ENCODE assay signal across 8 mouse cellular contexts in the genomic region with DNA sequence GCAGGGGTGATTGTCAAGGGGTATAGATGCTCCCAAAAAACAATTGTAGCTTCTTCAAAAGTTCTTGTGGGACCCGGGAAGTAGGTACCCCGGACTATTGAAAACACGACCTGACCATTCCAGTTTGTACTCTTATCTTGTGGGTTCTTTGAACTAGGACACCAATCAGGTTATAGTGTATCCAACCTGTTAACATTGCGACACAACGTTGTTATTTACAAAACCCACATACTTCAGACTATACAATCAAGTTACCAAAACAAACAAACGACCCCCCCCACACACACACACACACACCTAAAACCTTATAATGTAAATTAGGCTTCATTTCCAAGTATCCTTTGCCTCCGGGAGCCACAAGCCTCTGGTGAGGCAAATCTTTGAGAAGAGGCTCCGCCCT. TPM values are rescaled to one million over a fixed set of nuclear protein-coding genes. Genes with fewer than 3 reads are reported as not detected.
DNase-seq lines count a peak whose midpoint lies in the region; ATAC-seq and TF ChIP-seq lines count a peak whose summit lies in the region.

No protein-coding gene starts in this region.

- TF ChIP-seq POLR2A in cerebellum, adult 2 months (IDR thresholded peaks at IDR 0.05; ENCODE audit: borderline replicate concordance, insufficient read depth, low read length), result no peak

- no peak overlapping the region for H3K27ac ChIP-seq in cerebellum, adult 2 months (ENCODE audit: insufficient read depth, low read length)
- no peak overlapping the region for H3K27ac ChIP-seq in forebrain, embryonic 16.5 days (ENCODE audit: low read length)
- peak overlapping the region; percentile 41; the same call in 1 of the 2 replicates for H3K27ac ChIP-seq in liver, embryonic 16.5 days (ENCODE audit: low read length)

- H3K4me3 ChIP-seq in cerebellum, adult 2 months (replicated peaks; ENCODE audit: insufficient read depth, low read depth, low read length), result peak overlapping the region; percentile 38
- peak overlapping the region; percentile 75 for H3K4me3 ChIP-seq in forebrain, embryonic 16.5 days (replicated peaks; ENCODE audit: low read length)
- peak overlapping the region; percentile 85 for H3K4me3 ChIP-seq in liver, embryonic 16.5 days (ENCODE audit: low read depth, low read length)

- peaks cover 7% of the 10 kb centered on the region for H3K4me1 ChIP-seq in cerebellum, adult 2 months (ENCODE audit: control insufficient read depth, insufficient read depth, low read length)
- peaks cover 12% of the 10 kb centered on the region for H3K4me1 ChIP-seq in forebrain, embryonic 16.5 days (replicated peaks; ENCODE audit: control insufficient read depth, insufficient read depth, low read length)
- H3K4me1 ChIP-seq in liver, embryonic 16.5 days (ENCODE audit: control insufficient read depth, low read depth, low read length), result peaks cover 9% of the 10 kb centered on the region

- peak; percentile 9 for ATAC-seq in CD4-positive, CD25-positive, alpha-beta regulatory T cell, adult 4 months
- ATAC-seq in forebrain, embryonic 16.5 days, result peak; percentile 49
- ATAC-seq in liver, embryonic 16.5 days (ENCODE audit: low read depth), result peak; percentile 57
- no peak for ATAC-seq in granulocyte monocyte progenitor cell, adult 5-6 weeks (replicated peaks; ENCODE audit: poor library complexity, severe bottlenecking)

- H3K4me2 ChIP-seq in forebrain, embryonic 16.5 days (ENCODE audit: low read length), result peak overlapping the region; percentile 61
- H3K4me2 ChIP-seq in liver, embryonic 16.5 days (ENCODE audit: low read depth, low read length), result peak overlapping the region; percentile 82

- no peaks in the 10 kb centered on the region for H3K27me3 ChIP-seq in cerebellum, adult 2 months (ENCODE audit: control insufficient read depth, insufficient read depth, low read length)
- H3K27me3 ChIP-seq in forebrain, embryonic 16.5 days (replicated peaks; ENCODE audit: control insufficient read depth, insufficient read depth, low read length), result peaks cover 2% of the 10 kb centered on the region
- H3K27me3 ChIP-seq in liver, embryonic 16.5 days (ENCODE audit: control insufficient read depth, insufficient read depth, low read depth, low read length), result peaks cover 7% of the 10 kb centered on the region

- H3K9me3 ChIP-seq in forebrain, embryonic 16.5 days (ENCODE audit: control insufficient read depth, low read length), result no peaks in the 10 kb centered on the region
- no peaks in the 10 kb centered on the region for H3K9me3 ChIP-seq in liver, embryonic 16.5 days (replicated peaks; ENCODE audit: control insufficient read depth, low read length)

- H3K36me3 ChIP-seq in forebrain, embryonic 16.5 days (ENCODE audit: control insufficient read depth, insufficient read depth), result peaks cover 18% of the 10 kb centered on the region
- peaks cover 10% of the 10 kb centered on the region for H3K36me3 ChIP-seq in liver, embryonic 16.5 days (ENCODE audit: control insufficient read depth, insufficient read depth)

- no peak for DNase-seq in cerebellum, adult 2 months
- DNase-seq in cerebellum, postnatal 14 days, result no peak
- DNase-seq in urinary bladder, postnatal 36 days (ENCODE audit: low spot score in 2 of 2), result no peak
- no peak for DNase-seq in spleen, postnatal 10 days (ENCODE audit: low spot score in 2 of 2)

- peak overlapping the region; percentile 45 for H3K9ac ChIP-seq in forebrain, embryonic 16.5 days (replicated peaks; ENCODE audit: low read depth, low read length)
- peak overlapping the region; percentile 33; the same call in 1 of the 2 replicates for H3K9ac ChIP-seq in liver, embryonic 16.5 days (ENCODE audit: low read depth, low read length)

- no peak for TF ChIP-seq CTCF in cerebellum, adult 2 months (IDR thresholded peaks at IDR 0.05; ENCODE audit: borderline replicate concordance, insufficient read depth, low read depth, low read length)

- 8% methylated on average over 8 of the region's 8 CpGs for WGBS in cerebellum, adult 2 months
- 6% methylated on average over 8 of the region's 8 CpGs for WGBS in forebrain, embryonic 16.5 days
- WGBS in liver, embryonic 16.5 days (ENCODE audit: insufficient replicate concordance), result 3% methylated on average over 8 of the region's 8 CpGs

RNA-seq across cellular contexts. Expression of a gene that starts 0.4 kb away (rescaled TPM):
- polyA plus RNA-seq in cerebellum, adult 2 months (2012; rRNA removed), result 319 TPM in 2 replicates
- polyA plus RNA-seq in CD4-positive, CD25-positive, alpha-beta regulatory T cell, adult 4 months (2017; shearing (Covaris generic)), result 100 to 1,000 TPM; 378 to 439 TPM
- 713 and 749 TPM in 2 replicates for polyA plus RNA-seq in forebrain, embryonic 16.5 days (2015; fragmentation: Nextera tagmentation; extraction: Ambion mirVana)
- 291 and 307 TPM in 2 replicates for polyA plus RNA-seq in liver, embryonic 16.5 days (2015; fragmentation: Nextera tagmentation; extraction: Ambion mirVana)
- total RNA-seq in granulocyte monocyte progenitor cell, adult 5-6 weeks (2014; fragmentation: Nextera tagmentation), result 243 and 281 TPM in 2 replicates
- 290 and 384 TPM in 2 replicates for total RNA-seq in granulocyte monocyte progenitor cell, adult 5-6 weeks (2017)

RNA-seq across cellular contexts. Expression of a gene that starts 5.8 kb away (rescaled TPM):
- 0.11 TPM in 1 of 2 replicates, not detected in the other for polyA plus RNA-seq in cerebellum, adult 2 months (2012; rRNA removed)
- not detected for polyA plus RNA-seq in CD4-positive, CD25-positive, alpha-beta regulatory T cell, adult 4 months (2017; shearing (Covaris generic))
- polyA plus RNA-seq in forebrain, embryonic 16.5 days (2015; fragmentation: Nextera tagmentation; extraction: Ambion mirVana), result 0.18 TPM in 1 of 2 replicates, not detected in the other
- polyA plus RNA-seq in liver, embryonic 16.5 days (2015; fragmentation: Nextera tagmentation; extraction: Ambion mirVana), result 33.8 and 35.3 TPM in 2 replicates
- total RNA-seq in granulocyte monocyte progenitor cell, adult 5-6 weeks (2014; fragmentation: Nextera tagmentation), result not detected in 2 replicates
- not detected in 2 replicates for total RNA-seq in granulocyte monocyte progenitor cell, adult 5-6 weeks (2017)

RNA-seq across cellular contexts. Expression of a gene that starts 8.0 kb away (rescaled TPM):
- polyA plus RNA-seq in cerebellum, adult 2 months (2012; rRNA removed), result not detected in 2 replicates
- polyA plus RNA-seq in CD4-positive, CD25-positive, alpha-beta regulatory T cell, adult 4 months (2017; shearing (Covaris generic)), result not detected
- polyA plus RNA-seq in forebrain, embryonic 16.5 days (2015; fragmentation: Nextera tagmentation; extraction: Ambion mirVana), result not detected in 2 replicates
- not detected in 2 replicates for polyA plus RNA-seq in liver, embryonic 16.5 days (2015; fragmentation: Nextera tagmentation; extraction: Ambion mirVana)
- not detected in 2 replicates for total RNA-seq in granulocyte monocyte progenitor cell, adult 5-6 weeks (2014; fragmentation: Nextera tagmentation)
- total RNA-seq in granulocyte monocyte progenitor cell, adult 5-6 weeks (2017), result not detected in 2 replicates

RNA-seq across cellular contexts. Expression of a gene that starts 10.4 kb away (rescaled TPM):
- polyA plus RNA-seq in cerebellum, adult 2 months (2012; rRNA removed), result 0.30 TPM in 1 of 2 replicates, not detected in the other
- polyA plus RNA-seq in CD4-positive, CD25-positive, alpha-beta regulatory T cell, adult 4 months (2017; shearing (Covaris generic)), result not detected
- not detected in 2 replicates for polyA plus RNA-seq in forebrain, embryonic 16.5 days (2015; fragmentation: Nextera tagmentation; extraction: Ambion mirVana)
- polyA plus RNA-seq in liver, embryonic 16.5 days (2015; fragmentation: Nextera tagmentation; extraction: Ambion mirVana), result 0.44 and 0.65 TPM in 2 replicates
- total RNA-seq in granulocyte monocyte progenitor cell, adult 5-6 weeks (2014; fragmentation: Nextera tagmentation), result not detected in 2 replicates
- total RNA-seq in granulocyte monocyte progenitor cell, adult 5-6 weeks (2017), result not detected in 2 replicates

RNA-seq across cellular contexts. Expression of a gene that starts 15.1 kb away (rescaled TPM):
- polyA plus RNA-seq in cerebellum, adult 2 months (2012; rRNA removed), result 19.2 and 21.3 TPM in 2 replicates
- 1 to 10 TPM; 2.7 to 3.9 TPM for polyA plus RNA-seq in CD4-positive, CD25-positive, alpha-beta regulatory T cell, adult 4 months (2017; shearing (Covaris generic))
- 8.8 and 9.0 TPM in 2 replicates for polyA plus RNA-seq in forebrain, embryonic 16.5 days (2015; fragmentation: Nextera tagmentation; extraction: Ambion mirVana)
- 2.1 and 2.9 TPM in 2 replicates for polyA plus RNA-seq in liver, embryonic 16.5 days (2015; fragmentation: Nextera tagmentation; extraction: Ambion mirVana)
- 0.99 and 6.2 TPM in 2 replicates for total RNA-seq in granulocyte monocyte progenitor cell, adult 5-6 weeks (2014; fragmentation: Nextera tagmentation)
- 0.10 and 0.26 TPM in 2 replicates for total RNA-seq in granulocyte monocyte progenitor cell, adult 5-6 weeks (2017)

Comparison
In these comparisons a context has a peak if more than half of its experiments do, and no peak if none do; other contexts are left out.
1. RNA of a gene that starts 5.8 kb away (polyA plus RNA-seq): 33.8 to 35.3 TPM in liver, embryonic 16.5 days; 0.18 TPM in forebrain, embryonic 16.5 days, 0.11 TPM in cerebellum, adult 2 months and not detected in CD4-positive, CD25-positive, alpha-beta regulatory T cell, adult 4 months; every median in the first group is over 10 times any median in the second.
2. Peak in every context shown above with its lines, with median percentiles within 50 percentile points of each other: H3K4me3 ChIP-seq.